Mouse (Mus musculus) heart, postnatal 0 days (tissue): ENCODE measurements at regions not wholly inside any gene's neighbourhood (a gene's known extent, or its start where the extent isn't known, plus 50 kb on each side); places are given as distances from the start of the nearest gene placed in this dataset.

ENCODE experiments used
- CTCF ChIP-seq: IDR thresholded peaks from 2 replicates; pipeline ENCODE4 v1.5.1; 2016; ENCODE audit warnings: antibody characterized with exemption, control low read depth, low read depth
- EP300 ChIP-seq: IDR thresholded peaks from 2 replicates; pipeline ENCODE4 v1.6.1; 2016; ENCODE audit warnings: antibody characterized with exemption, low read depth

- TF ChIP-seq CTCF (no peak), EP300 (no peak)
Measured at GRCm38 (mm10) chr4:99389428-99389827, 93.7 kb downstream of the Gm12689 start.
